Mouse (Mus musculus): ENCODE results near the gene Kl.

The Kl gene

DNA sequence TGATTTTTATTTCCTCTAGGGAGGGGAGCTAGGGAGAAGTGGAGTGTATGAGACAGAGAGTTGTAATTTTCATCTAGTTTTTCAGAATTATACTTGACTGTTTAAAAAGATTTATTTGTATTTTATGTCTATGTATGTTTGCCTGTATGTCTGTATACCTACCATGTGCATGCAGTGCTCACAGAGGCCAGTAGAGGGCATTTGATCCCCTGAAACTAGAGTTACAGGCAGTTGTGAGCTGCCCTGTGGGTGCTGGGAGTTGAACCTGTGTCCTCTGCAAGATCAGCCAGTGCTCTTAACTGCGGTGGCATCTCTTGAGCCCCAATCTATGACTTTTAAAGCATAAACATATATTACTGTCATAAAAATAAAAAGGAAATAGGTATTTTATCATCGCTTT, 15.5 kb downstream of the Kl start:
- DNase-seq: no peak

DNA sequence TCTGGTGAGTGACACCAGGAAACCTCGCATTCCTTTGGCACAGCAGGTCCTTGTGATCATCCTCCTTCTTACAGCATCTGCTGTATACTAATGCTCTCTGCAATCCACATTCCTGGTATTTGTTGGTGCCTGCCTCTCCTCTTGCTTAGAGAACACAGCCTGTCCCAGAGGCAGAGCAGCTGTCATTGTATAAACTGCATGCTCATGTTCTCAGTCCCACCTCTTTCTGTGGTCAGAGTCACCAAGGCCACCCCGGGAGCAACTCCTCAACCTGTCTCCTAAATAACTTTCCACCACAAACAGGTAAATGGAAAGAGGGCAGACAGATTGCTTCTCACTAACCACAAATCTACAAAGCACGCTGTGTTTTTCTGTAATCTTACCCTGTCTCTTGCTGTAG, 18.1 kb downstream of the Kl start:
- DNase-seq: no peak

DNA sequence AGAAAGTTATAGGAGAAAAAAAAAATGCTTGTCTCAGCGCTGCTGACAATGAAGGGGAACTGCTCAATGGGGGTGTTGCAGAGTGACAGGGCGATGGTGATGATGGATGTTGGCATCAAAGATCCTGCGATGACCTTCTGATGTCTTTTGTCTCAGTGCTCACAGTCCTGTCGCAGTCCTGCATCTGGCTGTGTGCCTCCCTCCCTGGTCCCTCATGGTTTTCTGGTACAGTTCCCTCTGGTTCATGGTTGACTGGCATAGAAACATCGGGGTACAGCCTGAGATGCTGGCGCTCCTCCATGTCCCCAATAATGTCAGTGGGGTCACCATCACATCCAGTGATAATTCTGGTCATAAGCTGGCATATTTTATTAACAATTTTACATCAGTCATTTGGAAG, 18.7 kb downstream of the Kl start:
- DNase-seq: no peak

DNA sequence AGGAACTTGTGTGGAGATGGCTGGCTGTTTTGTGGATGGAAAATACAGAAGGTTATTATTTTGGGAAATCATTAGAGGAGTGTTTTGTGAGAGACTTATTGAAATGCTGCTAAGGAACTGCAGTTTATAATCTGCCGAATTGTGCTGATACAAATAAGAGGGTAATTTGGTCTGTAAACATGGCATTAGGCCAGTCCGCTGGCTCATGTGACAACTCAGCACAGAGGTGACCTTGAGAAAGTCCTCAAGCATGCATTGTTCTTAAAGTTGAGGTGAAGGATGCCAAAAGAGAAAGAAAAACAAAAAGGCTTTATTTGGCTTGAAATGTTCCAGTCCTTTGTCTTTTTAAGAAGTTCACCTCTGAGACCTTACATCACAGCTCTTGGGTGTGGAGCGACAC, 21.8 kb downstream of the Kl start:
- DNase-seq: no peak

DNA sequence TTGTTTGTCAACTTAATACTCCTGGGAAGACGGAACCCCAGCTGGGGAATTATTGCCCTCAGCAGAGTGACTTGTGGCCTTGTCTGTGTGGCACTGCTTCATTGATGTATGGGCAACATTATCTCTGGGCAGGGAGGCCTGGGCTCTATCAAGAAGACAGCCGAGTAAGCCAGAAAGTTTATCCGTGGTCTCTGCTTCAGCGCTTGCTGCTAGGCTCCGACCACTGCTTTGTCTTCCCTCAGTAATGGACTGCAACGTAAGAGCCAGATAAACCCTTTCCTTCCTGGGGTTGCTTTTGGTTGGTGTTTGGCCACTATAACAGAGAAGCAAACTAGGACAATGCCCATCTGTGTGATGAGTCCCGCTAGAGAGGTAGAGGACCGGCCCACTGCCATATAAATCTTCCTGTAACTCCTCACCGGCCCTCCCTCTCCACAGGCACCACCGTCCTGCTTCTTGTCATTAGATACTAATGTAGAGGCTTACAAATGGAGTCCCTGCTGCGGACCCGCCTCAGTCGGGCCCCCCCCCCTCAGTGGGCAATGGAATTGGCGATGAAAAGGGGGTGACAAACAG, 25.1 kb downstream of the Kl start:
- DNase-seq: no peak

DNA sequence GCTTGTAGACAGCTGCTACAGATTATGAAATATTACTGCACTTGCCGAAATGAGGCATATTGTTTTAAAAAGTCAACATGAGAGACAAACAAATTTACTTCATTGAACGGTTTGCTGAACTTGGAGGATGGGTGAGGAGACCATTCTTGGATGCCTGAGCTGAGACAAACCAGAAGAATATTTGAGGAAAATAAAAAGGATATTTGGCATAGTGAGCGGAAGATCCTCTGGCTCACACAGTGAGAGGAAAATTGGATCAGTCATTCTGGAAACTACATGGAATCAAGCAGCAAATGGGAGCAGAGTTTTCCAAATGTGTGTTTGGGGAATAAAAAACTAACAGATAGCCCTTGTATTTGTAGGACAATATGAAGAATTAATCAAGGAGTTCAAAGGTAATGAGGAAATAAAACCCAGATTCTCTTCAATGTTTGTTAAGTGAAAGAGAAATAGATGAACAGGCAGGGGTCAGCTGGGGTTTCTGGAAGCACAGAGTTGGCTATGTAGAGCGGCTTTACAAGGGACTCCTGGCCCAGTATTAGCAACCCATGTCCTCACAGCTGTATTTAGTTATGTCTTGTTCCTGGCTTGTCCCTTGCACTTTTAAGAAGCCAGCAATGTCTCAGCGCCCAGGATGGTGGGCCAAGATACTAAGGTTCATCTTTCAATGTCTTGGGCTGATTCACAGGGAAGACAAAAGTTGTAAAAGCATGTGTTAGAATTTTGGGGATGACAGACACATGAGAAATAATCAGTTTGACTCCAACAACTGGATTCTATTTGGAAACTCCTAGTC, 27.1 kb downstream of the Kl start:
- DNase-seq: no peak

DNA sequence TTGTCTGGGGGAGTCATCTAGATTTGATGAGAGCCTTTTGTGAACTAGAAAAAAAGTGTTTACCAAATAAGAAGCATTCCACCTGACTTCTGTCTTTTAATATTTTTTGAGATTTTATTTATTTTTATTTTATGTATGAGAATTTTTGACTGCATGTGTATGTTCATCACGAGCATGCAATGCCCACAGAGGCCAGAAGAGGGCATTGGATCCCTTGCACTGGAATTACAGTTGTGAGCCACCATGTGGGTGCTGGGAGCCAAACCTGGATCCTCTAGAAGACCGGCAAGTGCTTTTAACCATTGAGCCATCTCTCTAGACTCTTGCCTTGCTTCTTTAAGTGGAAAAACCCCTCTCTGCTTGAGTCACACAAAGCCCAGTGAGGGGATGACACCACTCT, 29.7 kb downstream of the Kl start:
- no peak for DNase-seq

DNA sequence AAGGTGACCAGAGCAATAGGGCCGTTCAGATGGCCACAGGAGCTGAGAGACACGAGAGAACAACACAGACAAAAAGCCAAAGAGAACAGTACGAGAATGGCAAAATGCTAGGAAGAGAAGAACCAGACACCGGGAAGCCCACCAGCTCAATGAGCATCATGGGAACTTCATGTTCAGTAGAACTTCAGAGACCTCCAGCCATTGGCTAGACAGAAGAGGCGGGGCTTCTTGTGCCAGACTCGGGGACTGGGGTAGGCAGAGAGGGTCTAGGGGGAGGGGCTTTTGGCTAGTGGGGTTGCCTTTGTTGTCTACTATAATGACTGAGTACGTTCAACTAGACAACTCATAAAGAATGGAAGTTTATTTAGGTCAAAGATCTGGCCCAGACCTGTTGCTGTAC, 41.7 kb downstream of the Kl start:
- DNase-seq: no peak

DNA sequence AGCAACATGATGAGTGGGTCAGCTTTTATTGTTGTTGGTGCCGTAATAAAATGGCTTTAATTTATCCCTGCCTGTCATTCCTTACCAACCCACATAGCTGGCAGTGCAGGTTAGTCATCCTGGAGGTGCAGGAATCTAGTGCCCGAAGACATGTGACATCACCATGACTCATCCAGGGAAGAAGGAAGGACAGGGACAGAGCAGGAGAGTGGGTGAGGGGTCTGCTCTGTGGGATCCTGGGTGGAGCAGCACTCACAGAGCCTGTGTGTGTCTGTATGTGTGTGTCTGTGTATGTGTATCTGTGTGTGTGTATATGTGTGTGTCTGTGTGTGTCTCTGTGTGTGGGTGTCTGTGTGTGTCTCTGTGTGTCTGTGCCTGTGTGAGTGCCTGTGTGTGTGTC, 44.2 kb downstream of the Kl start:
- DNase-seq: no peak

DNA sequence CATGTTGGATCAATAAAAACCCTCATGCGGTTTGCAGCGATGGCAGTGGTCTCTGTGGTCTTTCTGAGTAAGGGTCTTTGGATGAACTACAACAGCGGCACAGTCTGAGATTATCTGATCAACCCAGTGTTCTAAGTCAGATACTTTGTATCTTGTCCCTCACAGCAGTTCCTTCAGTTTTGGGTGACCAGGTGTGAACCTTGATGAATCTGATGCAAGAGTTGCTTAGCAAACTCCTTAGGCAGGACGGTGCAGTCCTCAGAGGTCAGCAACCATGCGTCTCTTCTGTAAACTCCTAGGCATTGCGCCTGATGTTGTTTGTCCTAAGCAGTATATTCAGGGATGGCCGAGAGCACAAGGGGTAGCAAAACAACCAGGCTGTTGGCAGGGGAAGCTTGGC, 48.7 kb downstream of the Kl start:
- no peak for DNase-seq

DNA sequence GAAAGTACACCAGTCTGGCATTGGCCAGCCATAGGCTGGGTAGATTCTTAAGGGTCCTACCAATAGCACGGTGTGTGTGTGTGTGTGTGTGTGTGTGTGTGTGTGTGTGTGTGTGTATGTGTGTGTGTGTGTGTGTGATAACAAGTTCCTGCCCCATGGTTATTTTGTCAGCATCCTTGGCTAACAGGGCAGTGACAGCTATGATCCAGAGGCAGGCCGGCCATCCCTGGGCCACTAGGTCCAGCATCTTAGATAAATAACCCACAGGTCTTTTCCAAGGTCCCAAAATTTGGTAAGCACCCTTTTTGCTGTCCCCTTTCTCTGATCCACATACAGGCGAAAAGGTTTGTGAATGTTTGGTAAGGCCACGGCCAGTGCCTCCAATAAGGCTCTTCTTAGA, 49.6 kb downstream of the Kl start:
- no peak for DNase-seq

DNA sequence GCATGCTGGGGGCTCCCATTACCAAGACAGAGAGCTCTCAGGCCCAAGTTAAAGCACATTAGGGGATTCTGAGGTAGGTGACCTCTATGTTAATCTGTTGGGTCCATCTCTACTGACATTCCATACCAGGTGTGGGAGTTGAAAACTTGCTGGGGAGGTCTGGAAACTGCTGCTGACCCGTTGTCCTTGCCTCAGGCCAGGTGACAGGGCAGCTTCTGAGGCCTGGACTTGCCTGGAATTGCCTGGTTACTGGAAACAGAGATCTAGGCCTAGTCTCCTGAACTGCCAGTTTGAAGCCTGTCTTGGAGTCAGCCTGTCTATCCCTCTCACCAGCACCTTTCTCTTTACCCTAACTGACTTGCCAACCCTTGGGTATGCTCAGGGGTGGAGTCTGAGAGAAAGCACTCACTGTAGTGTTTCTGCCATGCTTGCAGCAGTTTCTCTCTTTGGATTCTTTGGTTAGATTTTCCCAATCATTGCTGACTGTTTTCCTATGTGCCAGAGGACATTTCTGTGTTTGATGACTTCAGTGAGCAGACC, 51.9 kb downstream of the Kl start:
- no peak for DNase-seq

DNA sequence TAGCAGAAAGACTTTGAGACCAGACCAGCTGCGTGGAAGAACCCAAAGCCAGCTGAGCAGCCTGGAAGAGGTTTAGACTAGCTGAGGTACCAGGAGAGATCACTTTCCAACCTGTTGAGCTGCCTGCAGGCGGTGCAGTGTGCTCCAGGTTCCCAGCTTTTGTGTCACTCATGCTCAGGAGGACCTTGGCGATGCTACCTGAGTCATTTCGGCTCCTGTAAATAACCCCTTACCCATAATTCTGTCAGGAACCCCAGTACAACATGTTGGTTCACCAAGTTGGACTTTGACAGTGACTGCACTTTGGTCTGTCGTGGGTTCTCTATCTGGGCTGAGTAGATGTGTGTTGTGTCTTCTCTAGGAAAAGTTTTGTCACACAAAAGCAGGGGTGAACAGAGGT, 66.0 kb downstream of the Kl start:
- DNase-seq: no peak

DNA sequence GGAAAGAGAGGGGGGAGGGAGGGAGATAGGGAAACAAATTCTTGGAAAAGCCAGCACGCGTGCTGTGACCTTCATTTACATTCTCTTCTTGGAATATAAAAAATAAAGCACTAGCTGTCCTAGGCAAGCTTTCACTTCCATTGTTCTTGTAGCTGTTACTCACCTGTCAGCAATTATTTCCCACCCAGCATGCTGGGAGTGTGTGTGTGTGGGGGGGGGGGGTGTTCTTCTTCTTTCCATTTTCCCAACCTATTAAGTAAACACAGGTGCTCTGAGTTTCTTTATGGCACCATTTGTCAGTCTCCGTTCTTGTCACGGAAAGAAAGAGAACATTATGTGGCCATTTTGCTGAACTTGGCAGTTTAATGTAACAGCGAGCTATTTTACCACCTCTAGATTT, 66.6 kb downstream of the Kl start:
- DNase-seq: no peak

DNA sequence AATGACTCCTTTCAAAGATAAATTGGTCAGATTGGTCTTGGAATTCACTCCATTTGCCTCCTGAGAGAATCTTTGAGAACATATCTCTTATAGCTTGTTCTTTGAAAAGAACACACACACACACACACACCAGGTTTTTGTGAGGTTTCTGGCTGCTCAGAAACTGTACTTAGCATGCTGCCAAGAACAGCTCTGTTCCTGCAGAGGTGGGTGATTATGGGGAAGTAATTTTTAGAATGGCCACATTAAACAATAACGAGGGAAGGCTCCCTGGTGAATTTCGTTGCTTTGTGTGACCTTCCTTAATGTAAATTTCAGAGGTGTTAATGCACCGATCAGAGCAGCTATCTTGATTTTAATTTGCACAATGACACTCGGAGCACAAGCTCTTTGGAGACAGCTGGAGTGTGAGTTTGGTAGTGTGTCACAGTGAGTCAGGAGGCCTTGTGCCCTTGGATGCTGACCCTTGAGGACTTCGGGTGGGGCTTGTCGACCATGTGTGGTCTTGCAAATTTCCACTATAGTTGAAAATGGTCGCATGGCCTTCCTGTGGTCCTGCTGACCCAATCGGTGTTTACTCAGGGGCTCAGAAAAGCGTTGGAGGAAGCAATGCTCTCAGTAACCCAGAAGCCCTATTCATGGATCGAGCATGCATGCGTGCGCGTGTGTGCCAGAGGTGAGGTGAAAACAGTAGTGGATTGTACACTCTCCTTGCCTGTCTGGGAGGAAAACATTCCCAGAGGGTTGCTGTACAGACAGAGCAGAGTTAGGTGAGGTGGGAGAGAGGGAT, 67.8 kb downstream of the Kl start:
- DNase-seq: no peak

DNA sequence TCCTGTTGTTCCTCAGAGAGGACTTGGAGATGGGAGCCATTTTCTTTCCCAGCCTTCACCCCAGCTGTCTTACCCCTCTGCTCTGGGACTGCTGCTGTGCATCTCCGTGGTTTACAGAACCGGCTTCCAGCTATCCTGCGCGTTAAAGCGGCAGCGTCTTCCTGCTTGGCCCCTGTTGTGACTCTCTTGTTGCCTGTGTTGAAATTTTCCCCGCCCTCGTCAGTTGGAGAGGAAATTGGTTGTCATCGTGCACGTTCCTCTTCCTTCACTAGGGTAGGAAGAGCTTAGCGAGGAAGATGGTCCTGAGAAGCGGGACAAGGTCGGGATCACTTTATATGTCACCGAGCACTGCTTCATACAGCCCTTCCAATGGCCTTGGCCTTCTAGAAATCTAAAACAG, 68.4 kb downstream of the Kl start:
- no peak for DNase-seq

DNA sequence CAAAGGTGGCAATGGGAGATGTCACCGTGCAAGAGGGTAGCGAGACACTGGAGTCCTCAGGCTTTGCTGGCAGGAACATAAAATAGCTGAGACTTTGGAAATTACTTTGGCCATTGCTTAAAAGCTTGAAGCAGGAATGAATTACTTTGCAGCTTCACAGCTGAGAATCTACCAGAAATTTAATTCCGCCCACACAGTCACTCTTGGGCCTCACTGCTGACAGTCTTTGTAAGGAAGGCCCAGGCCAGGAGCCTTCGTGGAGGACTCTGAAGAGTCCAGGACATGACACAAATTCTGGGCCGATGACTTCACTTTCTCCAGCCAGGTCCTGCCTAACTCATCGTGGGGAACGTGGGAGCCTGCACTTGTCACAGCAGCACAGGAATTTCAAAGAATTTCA, 69.6 kb downstream of the Kl start:
- DNase-seq: no peak

DNA sequence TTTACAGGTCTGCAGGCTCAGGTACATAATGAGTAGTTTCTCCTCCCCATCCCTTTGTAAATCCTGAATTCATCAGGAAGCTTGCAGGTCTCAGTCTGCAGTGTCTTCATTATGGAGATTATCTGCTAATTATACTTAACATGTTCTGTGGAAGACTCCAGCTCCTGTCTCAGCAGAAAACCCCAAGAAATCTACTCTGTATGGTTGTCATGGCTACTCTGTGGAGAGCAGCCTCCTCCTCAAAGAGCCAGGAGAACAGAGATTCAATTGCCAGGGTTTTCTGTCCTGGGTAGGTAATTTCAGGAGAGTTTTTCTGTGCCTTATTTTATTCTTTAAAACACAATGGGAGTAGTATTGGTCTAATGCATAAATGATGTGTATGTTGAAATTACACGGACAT, 70.5 kb downstream of the Kl start:
- DNase-seq: no peak

DNA sequence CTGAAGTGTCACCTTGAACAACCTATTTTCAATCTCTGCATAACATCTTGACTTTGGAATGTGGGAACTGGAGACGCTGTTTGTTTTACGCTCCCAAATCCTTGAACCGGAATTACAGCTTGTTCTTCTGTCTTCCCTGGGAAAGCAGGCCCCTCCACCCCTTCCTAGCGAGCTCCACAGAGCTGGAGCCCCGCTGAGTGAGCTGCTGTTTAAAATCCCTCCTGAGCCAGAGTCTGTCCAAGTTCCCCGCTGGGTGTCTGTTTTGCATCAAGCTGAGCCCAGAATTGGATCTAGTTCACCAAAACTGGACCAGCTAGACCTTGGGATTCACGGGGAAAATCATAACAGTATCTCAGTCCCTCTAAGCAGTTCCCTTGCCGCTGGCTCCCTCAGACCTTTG, 71.1 kb downstream of the Kl start:
- peak; percentile 76 to 79 for DNase-seq

DNA sequence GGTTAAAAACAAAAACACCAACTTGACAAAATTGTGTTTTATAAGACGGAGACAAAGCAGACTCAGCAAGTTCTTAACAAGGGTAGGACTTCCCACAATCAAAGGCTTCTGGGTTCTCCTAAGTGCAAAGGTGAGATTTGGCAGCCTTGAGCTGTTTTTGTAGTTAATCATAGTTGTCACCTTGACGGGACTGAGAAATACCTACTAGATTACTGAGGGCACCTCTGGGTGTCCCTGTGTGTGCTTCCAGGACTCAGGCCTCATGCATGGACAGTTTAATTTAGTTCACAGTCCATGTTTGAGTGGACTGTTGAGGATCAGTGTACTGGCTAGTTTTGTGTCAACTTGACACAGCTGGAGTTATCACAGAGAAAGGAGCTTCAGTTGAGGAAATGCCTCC, 72.1 kb downstream of the Kl start:
- no peak for DNase-seq

DNA sequence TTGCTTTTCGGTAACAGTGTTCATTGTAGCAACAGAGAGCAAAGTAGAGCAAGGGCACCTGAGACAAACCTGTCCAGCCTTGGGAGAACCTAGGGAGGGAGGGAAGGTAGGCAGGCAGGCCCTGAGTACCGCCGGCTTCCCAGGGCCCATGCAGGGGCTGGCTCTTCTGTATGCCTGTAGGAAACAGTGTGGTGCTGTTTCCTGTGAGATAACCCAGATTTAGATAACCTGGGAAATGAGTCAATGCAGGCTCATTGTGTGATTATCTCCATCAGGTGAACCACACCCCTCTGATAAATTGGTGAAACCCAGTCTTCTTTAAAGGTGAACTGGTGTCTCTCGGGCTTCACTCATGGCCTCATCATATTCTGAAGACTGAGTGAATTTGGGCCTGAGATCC, 73.7 kb downstream of the Kl start:
- no peak for DNase-seq

DNA sequence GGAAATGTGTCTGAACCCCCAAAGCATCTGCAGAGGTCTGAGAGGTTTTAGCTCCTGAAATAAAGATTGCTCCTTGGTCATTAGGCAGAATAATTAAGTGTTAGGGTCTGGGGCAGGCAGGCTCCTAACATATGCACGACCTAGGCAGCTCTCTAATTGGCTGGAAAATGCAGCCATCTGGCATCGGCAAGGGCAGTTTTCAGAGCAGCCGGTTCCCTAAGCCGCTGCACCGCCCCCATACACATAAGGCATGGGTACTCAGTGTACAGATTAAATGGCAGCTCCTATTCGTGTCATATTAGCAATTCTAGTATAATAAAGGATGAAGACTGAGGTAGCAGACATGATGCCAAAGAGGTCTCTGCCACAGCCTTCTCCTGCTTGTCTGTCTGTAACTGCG, 74.8 kb downstream of the Kl start:
- DNase-seq: peak; percentile 51 to 71

DNA sequence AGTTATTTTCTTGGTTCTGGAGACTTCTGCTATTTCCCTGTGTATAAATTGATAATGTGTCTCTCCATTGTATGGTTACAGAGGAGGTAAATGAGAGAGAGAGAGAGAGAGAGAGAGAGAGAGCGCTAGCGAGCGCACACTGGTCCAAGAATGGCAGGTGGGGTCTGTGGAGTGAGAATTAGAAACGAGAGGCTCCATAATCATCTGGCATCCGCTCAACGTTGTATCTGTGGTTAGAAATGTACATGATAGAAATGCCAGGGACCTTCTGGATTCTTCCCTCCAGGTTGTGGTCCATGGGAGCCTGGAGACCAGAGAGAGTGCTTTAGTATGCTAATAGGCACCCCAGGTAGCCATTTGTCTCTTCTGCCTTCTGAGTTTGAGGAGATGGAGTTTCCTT, 76.5 kb downstream of the Kl start:
- DNase-seq: peak; percentile 56 to 65

Measured in cerebellum, postnatal 14 days (tissue).